Mouse (Mus musculus) thymus, adult 2 months (tissue): ENCODE measurements around the gene Pde4a. TPM values are rescaled to one million over a fixed set of nuclear protein-coding genes. Genes with fewer than 3 reads are reported as not detected.

ENCODE experiments used
- DNase-seq: peaks from one replicate; pipeline ENCODE4 v3.0.0; 2021
- H3K27ac ChIP-seq: fragments of 200-500 bp; 2 replicates; pipeline ENCODE4 v1.5.1; 2012; ENCODE audit warnings: low read length, control low read depth; ENCODE audit not compliant: control insufficient read depth, insufficient read depth
- H3K27me3 ChIP-seq: fragments of 200-500 bp; 2 replicates; pipeline ENCODE4 v1.6.1; 2012; ENCODE audit warnings: mild to moderate bottlenecking, low read length, moderate library complexity, mixed read lengths; ENCODE audit not compliant: control insufficient read depth, insufficient read depth
- H3K36me3 ChIP-seq: fragments of 200-500 bp; 2 replicates; pipeline ENCODE4 v1.6.1; 2012; ENCODE audit warnings: mild to moderate bottlenecking, low read length, moderate library complexity; ENCODE audit not compliant: control insufficient read depth, insufficient read depth
- H3K4me1 ChIP-seq: fragments of 200-500 bp; replicated peaks from 2 replicates; pipeline ENCODE4 v1.6.1; 2012; ENCODE audit warnings: low read length; ENCODE audit not compliant: control insufficient read depth, insufficient read depth
- H3K4me3 ChIP-seq: fragments of 200-500 bp; 2 replicates; pipeline ENCODE4 v1.5.1; 2012; ENCODE audit warnings: mild to moderate bottlenecking, low read length, control low read depth, moderate library complexity; ENCODE audit not compliant: control insufficient read depth, insufficient read depth
- CTCF ChIP-seq: fragments of 200-500 bp; IDR thresholded peaks from 2 replicates; pipeline ENCODE4 v1.5.1; 2012; ENCODE audit warnings: mild to moderate bottlenecking, control low read depth, low read length, moderate library complexity, borderline replicate concordance; ENCODE audit not compliant: control insufficient read depth, poor library complexity, insufficient read depth; ENCODE audit errors: extremely low read depth
- POLR2A ChIP-seq: fragments of 200-500 bp; IDR thresholded peaks from 2 replicates; pipeline ENCODE4 v1.6.1; 2012; ENCODE audit warnings: mild to moderate bottlenecking, low read length, control low read depth, moderate library complexity; ENCODE audit not compliant: control insufficient read depth, poor library complexity, insufficient read depth; ENCODE audit errors: extremely low read depth
- WGBS: fragments of 180-500 bp; shearing (Covaris S2); methylation state at CpG from one replicate; pipeline ENCODE4 v1.1.7; 2018; 5-methylcytosine and 5-hydroxymethylcytosine counted together
- polyA plus RNA-seq: library from polyadenylated mRNA; depleted of rRNA; stranded (reverse); fragments of >200 nt; gene quantifications from 2 replicates; pipeline ENCODE4 v1.2.3, GENCODE M21; 2012; rRNA removed

Gene Pde4a
- polyA plus RNA-seq, 1 experiment, result 6.8 TPM

GRCm38 (mm10) chr9:21260491-21261040 is 95.1 kb downstream of the Pde4a start:
- Histone ChIP-seq H3K4me3 (no peak overlapping the region), H3K27me3 (no peaks in the 10 kb centered on the region), H3K36me3 (no peaks in the 10 kb centered on the region), H3K27ac (no peak overlapping the region), H3K4me1 (peaks cover 16% of the 10 kb centered on the region)
- TF ChIP-seq CTCF (no peak), POLR2A (no peak)
- WGBS, result 49% methylated on average over 6 of the region's 6 CpGs
- DNase-seq, result no peak

GRCm38 (mm10) chr9:21261831-21262230 is 96.3 kb downstream of the Pde4a start:
- no peak for DNase-seq
- TF ChIP-seq POLR2A, result no peak
- TF ChIP-seq CTCF, result no peak
- Histone ChIP-seq H3K36me3 (no peaks in the 10 kb centered on the region), H3K27me3 (no peaks in the 10 kb centered on the region), H3K4me3 (no peak overlapping the region), H3K27ac (no peak overlapping the region), H3K4me1 (peaks cover 29% of the 10 kb centered on the region)
- WGBS, result 67% methylated on average over 2 of the region's 2 CpGs

Other genes with a start within 250 kb of the Pde4a start
- gene Dnmt1, start 205.8 kb upstream of the Pde4a start, polyA plus RNA-seq, result 142 and 194 TPM in 2 replicates
- 11.0 and 11.2 TPM in 2 replicates for gene S1pr2, start 188.9 kb upstream of the Pde4a start, polyA plus RNA-seq
- gene Mrpl4, start 163.0 kb upstream of the Pde4a start, polyA plus RNA-seq, result 125 and 140 TPM in 2 replicates
- 78.1 and 90.8 TPM in 2 replicates for gene Icam1, start 149.7 kb upstream of the Pde4a start, polyA plus RNA-seq
- 0.26 and 0.71 TPM in 2 replicates for gene Icam4, start 136.3 kb upstream of the Pde4a start, polyA plus RNA-seq
- 0.63 and 1.0 TPM in 2 replicates for gene Icam5, start 133.6 kb upstream of the Pde4a start, polyA plus RNA-seq
- gene Zglp1, start 98.6 kb upstream of the Pde4a start, polyA plus RNA-seq, result 0.79 and 1.1 TPM in 2 replicates
- 0.47 and 0.48 TPM in 2 replicates for gene Gm49373, start 92.6 kb upstream of the Pde4a start, polyA plus RNA-seq
- 52.0 and 67.8 TPM in 2 replicates for gene Fdx1l, start 92.1 kb upstream of the Pde4a start, polyA plus RNA-seq
- gene Gm38431, start 73.7 kb upstream of the Pde4a start, polyA plus RNA-seq, result 13.5 and 18.0 TPM in 2 replicates
- 229 and 270 TPM in 2 replicates for gene Raver1, start 73.7 kb upstream of the Pde4a start, polyA plus RNA-seq
- 50.7 and 51.1 TPM in 2 replicates for gene Tyk2, start 34.5 kb upstream of the Pde4a start, polyA plus RNA-seq
- gene Cdc37, start 15.7 kb upstream of the Pde4a start, polyA plus RNA-seq, result 91.1 and 92.5 TPM in 2 replicates
- gene Keap1, start 73.6 kb downstream of the Pde4a start, polyA plus RNA-seq, result 115 and 122 TPM in 2 replicates
- 0.70 and 0.78 TPM in 2 replicates for gene S1pr5, start 82.7 kb downstream of the Pde4a start, polyA plus RNA-seq
- gene Atg4d, start 99.6 kb downstream of the Pde4a start, polyA plus RNA-seq, result 84.3 and 87.7 TPM in 2 replicates
- 56.5 and 57.9 TPM in 2 replicates for gene Kri1, start 122.3 kb downstream of the Pde4a start, polyA plus RNA-seq
- gene Cdkn2d, start 125.7 kb downstream of the Pde4a start, polyA plus RNA-seq, result 319 and 330 TPM in 2 replicates
- gene Ap1m2, start 146.6 kb downstream of the Pde4a start, polyA plus RNA-seq, result 9.6 and 11.1 TPM in 2 replicates
- 477 and 505 TPM in 2 replicates for gene Slc44a2, start 155.0 kb downstream of the Pde4a start, polyA plus RNA-seq
- gene Ilf3, start 202.2 kb downstream of the Pde4a start, polyA plus RNA-seq, result 151 and 157 TPM in 2 replicates
- 46.4 and 48.2 TPM in 2 replicates for gene Qtrt1, start 246.1 kb downstream of the Pde4a start, polyA plus RNA-seq